Mouse (Mus musculus) MN1 (cell line): ENCODE measurements at regions not wholly inside any gene's neighbourhood (a gene's known extent, or its start where the extent isn't known, plus 50 kb on each side); places are given as distances from the start of the nearest gene placed in this dataset.

ENCODE experiments used
- DNase-seq: peaks from one replicate; pipeline ENCODE4 v3.0.0-alpha.2; 2016; ENCODE audit warnings: low spot score

DNA sequence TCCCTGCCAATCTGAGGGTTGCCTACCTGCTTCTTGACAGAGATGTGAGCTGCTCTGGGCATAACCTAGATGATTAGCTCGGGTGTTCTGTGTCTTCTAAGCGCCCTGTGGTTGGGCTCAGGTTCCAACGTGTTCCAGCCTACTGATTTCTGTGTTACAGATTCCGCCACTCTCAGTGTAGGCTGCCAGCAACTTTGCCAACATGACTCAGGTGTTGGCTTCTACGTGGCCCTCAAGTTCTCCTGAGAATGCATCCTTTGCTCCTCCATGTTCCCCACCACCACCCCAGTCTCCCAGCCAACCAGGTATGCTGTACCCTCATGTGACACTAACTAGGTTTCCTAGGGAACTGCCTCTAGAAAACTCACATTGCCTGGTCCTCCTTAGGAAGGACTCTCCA, 179.7 kb upstream of the Cadm1 start:
- DNase-seq, result no peak

DNA sequence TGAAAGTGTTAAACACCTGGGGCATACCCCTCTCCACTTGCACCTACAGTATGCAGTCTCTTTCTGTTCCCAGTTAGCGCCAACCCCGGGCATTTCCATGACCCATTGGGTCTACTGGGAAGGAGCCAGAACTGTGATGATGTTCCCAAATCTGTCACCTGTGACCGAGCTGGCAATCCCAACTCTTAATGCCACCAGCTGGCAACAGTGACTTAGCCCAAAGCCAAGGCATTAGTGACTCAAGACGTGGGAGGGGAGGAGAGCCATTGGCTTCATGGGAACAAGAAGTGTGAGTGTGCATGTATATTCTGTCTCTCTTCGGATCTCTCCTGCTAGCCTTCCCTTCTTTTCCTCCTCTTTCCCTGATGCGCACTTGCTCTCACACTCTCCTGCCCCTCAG, 178.9 kb upstream of the Cadm1 start:
- DNase-seq, result no peak

DNA sequence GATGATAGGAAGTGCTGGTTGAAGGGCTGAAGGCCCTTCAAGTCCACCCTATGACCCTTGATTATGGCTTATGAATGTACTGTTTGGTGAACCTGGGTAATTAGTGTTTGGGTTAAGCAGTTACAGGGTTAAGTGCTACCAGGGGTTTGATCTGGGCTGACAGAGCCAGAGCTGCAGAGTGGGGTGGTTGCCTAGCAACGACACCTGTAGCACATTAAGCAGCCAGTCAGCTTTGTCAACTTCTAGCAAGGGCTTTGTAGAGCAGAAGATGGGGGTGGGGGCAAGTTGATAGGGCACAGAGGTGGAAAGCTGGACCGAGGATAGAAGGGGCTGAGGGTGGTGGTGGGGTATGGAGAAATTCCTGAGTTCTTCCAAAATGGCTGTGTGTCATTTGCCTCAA, 177.0 kb upstream of the Cadm1 start:
- DNase-seq, result no peak

DNA sequence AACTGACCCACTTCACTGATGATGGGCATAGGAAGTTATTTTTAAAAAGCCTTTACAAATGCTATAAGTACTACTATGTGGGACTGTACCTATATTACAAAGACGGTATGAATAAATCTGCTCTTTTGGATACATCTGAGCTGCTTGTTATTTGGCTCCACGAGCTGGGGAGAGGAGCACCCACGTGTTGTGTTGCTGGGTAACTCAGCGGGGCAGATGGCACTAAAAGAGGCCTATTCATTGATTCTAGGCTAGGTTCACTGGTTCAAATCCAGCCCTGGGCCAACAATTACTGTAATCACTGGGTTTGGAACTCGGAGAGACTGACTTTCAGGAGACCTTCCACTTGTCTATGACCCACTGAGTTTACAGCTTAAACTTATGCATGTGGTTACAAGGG, 176.0 kb upstream of the Cadm1 start:
- DNase-seq, result no peak

DNA sequence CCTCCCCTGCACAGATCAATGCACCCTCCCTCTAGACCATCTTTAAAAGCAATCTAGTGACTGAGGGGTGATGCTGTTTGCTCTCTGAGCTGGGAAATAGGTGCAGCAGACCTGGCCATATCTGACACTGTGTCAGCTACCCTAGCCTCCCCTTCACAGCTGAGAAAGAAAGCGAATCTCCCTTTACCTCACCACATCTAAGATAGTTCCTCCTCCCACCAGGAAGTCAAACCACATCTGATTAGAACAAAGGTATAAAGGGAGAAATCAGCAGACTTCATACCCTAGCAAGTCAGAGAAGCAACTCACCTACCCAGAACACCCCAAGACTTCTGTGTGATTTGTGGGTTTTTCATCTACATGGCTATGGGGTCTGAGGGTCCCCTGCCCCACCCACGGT, 175.6 kb upstream of the Cadm1 start:
- DNase-seq, result no peak

DNA sequence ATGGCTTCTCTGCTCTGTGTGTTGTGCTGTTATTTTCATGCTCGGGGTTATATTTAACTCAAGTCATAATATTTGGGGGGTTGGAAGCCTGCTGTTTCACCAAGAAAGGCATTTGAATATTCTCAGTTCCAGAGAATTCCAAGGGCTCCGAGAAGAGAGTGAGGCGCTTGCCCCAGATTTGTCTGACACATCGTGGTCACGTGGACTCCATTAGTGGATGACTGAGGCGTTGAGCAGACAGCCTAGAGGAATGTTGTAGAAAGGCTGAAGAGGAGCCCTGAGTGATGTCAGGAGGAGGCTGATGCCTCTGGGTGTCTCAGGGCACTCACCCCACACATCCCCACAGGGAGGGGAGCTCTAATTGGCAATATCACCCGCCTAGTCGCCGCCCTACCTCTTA, 175.1 kb upstream of the Cadm1 start:
- DNase-seq, result no peak

DNA sequence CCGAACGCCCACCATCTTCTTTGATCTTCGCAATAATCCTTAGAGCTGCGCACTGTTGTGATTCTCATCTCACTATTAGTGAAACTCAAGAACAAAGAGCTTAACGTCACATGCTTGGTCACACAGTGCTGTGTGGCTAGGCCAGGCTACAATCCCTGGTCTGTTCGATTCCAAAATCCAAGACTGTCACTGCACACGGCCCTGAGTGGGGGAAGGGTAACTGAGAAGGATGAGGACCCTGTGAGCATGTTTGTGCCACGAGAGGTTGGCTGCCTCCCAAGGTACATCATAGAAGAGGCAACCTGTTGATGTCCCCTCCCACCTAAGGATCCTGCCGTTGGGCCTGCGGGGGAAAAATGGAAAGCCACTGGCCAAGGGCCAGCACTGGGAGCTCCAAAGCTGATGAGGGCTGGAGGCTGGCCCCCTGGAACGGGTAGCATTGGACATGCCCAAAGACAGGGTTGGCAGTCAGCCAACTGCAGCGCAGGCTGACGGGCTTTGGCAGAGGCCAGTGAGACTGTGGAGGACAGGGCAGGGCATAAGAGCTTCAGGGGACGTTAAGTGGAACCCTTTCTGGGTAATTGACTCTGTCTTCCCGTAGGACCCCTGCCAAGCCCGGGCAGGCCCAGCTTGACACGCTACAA, 172.1 kb upstream of the Cadm1 start:
- DNase-seq, result peak; percentile 84

DNA sequence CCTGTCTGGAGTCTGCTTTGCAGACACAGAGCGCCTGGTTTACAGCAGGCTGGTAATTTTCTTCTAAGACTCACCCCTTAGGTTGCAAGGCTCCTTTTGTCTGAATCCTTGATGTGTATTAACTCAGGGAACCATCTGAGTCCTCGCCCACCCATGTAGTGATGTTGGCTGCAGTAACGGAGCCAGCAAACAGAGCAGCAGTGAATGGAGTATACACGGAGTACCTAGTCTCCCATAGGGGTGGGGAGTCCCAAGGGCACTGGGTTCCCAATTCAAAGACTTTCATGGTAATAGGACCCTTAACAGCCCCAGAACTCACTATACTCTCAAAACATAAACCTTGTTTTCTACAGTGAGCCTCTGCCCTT, 171.6 kb upstream of the Cadm1 start:
- DNase-seq, result no peak

DNA sequence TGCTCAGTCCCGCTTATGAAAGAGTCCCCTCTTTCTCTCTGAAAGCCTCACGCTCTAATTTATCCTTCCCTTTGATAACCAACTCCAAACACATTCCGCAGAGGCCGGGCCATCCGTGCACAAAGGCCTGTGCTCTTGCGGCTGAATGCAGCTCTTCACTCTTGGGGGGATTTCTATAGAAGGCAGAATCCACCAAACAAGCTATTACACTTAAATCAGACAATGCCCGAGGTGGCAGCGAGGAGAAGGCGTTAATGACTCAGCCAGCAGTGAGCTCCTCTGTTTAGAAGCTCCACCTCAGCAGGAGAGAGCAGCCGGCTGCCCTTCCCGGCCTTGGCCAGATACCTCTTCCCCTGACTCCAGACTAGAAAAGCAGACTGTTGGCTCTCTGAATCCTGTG, 166.9 kb upstream of the Cadm1 start:
- no peak for DNase-seq

DNA sequence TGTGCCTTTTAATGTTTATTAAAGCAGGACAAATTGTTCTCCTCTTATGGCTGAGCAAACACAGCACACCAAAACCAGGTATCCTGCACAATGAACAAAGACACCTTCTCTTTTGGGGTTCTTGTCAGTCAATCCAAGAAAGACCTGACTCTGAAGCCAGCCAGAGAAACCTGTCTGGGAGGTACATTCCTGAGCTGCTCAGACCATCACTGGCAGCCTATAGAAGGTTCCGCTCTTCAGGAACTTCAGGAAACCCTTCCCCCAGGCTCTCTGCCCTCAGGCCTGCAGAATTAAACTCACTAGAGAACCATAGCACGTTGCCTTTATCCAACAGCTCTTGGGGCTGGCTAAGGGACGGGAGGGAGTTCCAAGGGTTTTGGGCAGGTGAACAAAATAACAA, 165.2 kb upstream of the Cadm1 start:
- DNase-seq, result no peak

DNA sequence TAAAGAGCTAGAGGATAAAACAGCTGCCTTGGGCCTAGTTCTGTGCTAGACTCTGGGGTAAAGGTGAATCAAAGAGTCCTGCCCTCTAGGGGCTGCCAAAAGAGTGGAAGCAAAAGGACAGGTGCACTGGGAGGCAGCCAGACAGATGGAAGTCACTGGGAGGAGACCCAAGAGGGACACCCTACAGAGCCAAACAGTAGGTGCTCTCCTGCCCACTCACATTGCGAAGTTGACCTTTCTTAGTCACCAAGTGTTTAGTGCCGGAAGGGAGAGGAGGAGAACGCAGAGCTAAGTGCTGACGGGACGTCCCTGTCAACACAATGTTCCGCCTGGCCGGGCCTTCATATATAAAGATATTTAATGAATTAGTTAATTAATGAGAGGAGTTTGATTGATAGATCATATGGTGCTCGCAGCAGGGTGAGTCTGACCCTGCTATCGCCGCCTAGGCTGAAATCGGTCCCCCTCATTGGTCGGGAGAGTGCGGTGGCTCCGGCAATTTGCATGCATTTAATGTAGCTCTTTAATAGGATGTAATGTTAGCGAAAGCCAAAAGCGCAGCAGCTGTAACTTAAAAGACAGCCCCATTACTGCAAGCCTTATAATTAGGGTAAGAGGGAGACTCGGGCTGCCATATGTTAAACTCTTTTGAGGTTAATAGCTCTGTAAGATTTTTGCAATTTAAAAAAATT, 162.6 kb upstream of the Cadm1 start:
- DNase-seq, result no peak

DNA sequence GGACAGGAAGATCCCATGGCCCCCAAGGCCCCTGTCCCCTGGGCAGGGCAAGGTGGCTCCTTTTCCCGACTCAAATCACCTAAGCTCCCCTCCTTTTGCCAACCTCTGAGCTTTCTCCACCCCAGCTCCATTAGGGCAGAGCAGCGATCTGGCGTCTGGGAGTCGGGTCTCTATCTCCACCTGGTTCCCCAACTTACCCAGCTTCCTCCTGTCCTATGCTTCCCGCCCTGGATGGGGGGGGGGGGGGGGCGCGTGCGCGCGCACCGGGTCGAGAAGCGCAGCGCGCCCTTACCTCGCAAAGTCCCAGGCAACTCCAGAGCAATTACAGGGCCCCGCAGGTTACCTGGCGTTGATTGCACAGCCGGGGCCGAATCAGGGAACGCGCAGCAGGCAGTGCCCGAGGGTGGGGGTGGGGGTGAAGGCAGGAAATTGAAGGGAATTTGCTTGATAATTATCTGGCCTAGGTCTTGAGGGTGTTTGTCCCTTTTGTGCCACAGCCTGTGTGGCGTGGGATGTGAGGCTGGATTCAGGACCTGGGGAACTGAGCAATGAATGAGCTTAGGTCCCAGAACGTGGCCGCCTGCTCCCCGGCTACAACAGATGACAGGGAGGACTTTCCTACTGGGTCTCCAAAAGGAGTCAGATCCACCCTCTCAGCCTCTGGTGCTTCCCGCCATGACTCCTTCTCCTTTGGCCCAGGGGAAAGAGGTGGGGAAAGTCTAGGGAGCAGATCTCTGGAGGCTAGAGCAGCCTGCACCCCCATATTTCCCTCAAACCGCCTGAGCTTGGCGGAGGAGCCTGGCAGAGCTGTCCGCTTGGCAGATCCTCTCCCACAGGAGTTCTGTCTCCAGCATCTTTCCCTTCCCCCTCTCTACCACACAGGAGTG, 161.7 kb upstream of the Cadm1 start:
- DNase-seq, result no peak

DNA sequence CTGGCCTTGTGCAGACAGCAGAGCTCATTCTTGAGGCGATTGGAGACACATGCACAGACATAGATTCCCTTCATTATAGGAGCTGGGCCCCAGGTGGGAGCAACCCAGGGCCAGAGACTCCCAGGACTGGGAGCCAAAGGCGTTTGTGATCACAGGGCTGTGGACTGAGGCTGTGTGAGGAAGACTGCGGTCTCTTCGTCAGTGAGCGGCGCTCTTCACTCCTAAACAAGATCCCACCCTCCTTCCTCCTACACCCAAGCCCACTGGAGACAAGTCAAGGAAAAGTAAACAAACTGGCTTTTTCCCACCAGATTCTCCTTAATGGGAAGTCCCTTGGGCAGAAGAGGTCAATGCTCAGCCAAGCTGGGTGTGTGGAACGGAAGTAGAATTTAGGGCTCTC, 157.7 kb upstream of the Cadm1 start:
- DNase-seq, result no peak

DNA sequence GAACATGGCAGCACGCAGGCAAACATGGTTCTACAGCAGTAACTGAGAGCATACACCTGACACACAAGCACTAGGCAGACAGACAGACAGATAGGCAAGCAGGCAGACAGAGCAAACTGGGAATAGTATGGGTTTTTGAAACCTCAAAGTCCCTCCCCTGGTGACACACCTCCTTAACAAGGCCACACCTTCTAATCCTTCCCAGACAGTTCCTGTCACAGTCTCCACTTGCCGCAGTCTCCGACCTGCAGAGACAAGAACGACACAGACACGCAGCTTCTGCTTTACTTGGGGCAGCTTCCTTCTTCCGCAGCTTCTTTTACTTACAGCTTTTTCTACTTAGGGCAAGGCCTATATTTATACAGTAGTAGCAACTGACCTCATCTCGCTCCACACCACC, 155.9 kb upstream of the Cadm1 start:
- no peak for DNase-seq

DNA sequence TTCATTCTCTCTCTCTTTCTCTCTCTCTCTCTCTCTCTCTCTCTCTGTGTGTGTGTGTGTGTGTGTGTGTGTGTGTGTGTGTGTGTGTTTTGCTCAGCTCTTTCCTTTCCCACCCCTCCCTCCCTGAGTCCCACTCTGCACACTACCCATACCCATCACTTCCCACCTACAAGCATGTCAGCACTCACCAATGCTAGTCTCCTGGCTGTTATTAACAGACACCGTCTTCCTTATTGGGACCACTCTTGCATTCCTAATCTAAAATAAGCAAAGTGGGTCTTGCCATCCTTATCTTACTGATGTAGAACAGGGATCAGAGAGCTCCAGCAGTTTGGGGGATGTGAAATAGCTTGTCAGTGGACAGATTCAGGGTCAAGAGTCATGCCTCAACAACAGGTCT, 153.3 kb upstream of the Cadm1 start:
- no peak for DNase-seq

DNA sequence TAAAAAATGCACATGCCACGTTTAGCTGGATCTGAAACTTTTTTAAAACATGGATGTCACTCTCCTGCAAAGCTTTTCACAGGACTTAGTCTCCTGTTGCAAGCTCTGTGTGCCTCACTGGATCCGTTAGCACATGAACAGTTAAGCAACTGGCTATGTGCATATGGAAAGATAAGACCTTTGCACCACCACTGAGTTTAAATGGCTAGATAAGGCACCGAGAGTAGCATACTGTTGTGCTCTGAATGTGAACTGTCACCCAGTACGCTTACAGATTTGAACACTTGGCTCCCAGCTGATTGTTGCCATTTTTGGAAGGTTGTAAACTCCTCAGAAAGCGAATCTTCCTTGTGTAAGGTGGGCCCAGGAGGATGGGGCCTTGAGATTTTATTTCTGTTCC, 151.4 kb upstream of the Cadm1 start:
- DNase-seq, result no peak

DNA sequence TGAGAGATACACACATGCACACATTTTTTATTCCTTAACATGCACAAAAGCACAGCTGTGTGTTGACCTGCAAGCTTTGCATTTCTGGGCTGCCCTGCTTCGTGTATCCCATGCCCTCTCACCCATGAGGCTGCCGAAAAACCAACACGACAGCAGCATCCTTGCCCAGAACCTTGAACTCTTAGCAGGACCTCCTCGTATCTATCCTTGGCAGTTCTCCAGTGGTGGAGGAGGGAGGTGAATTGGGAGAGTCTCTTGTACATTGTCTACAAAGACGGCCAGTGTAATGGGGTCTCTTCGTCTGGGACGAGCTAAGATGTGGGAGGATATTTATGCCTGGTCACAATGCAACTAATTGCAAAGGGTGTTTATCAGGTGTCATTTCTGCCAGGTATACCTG, 149.6 kb upstream of the Cadm1 start:
- no peak for DNase-seq

DNA sequence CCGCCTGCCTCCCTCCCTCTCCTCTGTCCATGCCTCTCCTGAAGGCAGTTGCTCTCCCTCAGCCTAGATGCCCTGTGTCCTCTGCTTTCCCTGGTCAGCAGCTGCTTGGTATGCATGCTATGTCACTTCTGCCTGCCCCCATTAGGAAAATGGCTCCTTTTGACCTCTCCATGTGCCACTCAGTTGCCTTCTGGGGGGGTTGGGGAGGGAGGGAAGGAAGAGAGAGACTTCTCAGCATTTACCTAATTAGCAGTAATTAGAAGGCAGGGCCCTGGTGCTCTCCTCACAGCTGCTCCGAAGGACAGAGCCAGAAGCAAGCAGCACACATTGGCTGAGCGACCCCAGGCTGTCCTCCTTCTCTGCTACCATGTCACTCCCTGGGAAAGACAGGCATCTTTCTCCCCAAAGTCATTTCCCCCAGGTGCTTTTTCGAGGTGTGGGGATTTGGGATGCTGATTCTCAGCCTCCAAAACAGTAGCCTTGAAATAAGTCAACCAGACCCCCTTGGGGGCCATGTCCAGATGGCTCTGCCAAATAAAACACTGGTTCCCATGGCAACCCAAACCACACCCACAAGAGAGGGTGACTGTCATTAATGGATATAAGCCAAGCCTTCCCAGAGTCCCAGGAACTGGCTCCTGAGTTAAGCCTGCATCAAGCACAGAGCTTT, 145.7 kb upstream of the Cadm1 start:
- peak; percentile 86 for DNase-seq

DNA sequence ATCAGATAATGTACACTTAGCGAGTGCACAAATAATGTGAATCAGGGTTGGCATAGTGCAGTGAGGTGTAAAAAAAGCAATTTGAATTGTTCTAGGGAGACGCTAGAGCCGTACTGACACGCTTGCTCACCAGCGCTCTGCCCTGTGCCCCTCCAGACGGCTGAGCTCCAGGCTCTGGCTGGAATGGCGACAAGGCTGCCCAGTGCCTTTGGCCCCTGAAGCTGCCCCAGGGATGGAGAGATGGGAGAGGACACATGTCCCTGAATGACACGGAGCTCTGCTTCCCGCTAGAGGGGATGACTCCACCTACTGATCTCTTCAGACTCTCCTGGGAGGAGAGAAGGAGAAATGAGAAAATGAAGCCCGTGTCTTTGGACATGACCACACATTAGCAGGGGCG, 143.3 kb upstream of the Cadm1 start:
- no peak for DNase-seq

DNA sequence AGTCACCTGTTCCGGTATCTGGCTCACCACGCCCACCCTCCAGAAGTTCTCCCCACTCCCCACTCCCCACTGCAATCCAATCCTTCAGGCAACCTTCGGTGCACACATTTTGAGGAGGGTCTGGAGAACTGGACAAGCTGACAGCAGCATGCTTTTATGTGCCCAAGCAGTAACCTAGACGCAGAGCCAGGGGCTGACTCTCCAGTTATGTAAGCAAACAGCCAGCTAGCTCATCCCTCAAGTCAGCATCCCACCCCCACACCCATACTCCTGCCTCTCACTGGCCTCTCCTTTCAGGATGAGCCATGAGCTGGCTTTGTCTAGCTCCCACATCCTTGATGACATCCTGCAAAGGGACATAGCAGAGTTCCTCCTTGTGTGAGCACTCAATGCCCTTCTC, 142.8 kb upstream of the Cadm1 start:
- DNase-seq, result no peak

DNA sequence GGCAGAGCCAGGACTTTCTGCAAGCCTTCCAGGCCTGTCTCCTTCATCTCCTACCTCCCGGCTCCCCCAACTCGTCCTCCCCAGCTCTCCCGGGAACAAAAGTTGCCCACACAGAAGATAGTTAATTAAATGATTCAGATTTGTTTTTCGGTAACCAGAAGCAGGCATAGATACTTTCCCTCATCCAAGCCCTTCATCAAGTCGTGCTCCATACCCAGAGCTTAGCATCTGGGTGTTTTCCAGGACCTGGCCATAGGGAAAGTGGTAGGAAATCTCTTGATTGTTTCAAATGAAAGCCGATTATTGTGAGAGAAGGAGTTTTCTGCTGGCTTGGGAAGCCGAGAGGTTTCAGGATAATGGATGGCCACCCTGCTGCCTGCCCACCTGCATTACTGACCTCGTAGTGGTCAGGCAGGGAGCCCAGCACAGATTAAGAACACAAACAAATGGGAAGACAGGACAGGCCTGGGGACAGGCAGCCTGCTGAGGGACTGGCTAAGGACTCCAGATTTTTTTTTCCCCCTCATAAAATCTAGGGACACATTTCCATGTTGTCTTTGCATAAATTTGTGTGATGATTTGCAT, 142.2 kb upstream of the Cadm1 start:
- no peak for DNase-seq

DNA sequence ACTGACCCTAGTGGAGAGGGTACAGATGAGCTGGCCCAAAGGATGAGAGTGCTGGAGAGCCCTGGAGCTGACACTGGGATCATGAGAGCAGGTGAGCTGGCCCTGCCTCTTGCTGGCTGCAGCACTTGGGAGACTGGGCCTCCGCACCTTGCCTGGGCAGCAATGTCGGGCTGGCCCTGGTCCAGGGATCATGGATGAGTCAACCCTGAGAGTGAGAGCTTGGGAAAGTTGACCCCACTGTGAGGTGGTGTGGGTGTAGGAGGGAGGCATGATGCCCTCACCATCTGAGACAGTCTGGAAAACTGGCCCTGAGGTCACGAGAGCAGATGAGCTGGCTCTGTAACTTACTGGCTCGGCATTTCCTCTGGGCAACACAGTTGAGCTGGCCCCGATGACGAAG, 140.1 kb upstream of the Cadm1 start:
- DNase-seq, result no peak
